Mouse (Mus musculus): ENCODE results near the gene Cmtm2a. TPM values are rescaled to one million over a fixed set of nuclear protein-coding genes. Genes with fewer than 3 reads are reported as not detected.

Gene Cmtm2a
- polyA plus RNA-seq (2015; fragmentation: Illumina TruSeq; extraction: RNeasy Lipid Tissue Mini Kit (QIAGEN cat#74804); ENCODE audit: insufficient read depth, low read depth, low replicate concordance): not detected

GRCm38 (mm10) chr8:104293081-104293480, at the start of gene Cmtm2a:
Gene Cmtm2a, minus strand, starts transcription at chr8:104293181.

GRCm38 (mm10) chr8:104339229-104339982, 46.4 kb upstream of the Cmtm2a start, which contains the start of gene Cmtm3:
Gene Cmtm3, plus strand, starts transcription at chr8:104339410.

GRCm38 (mm10) chr8:104321930-104322329, 28.9 kb upstream of the Cmtm2a start, which contains the start of gene Cmtm2b:
Gene Cmtm2b, plus strand, starts transcription at chr8:104322230.

GRCm38 (mm10) chr8:104321267-104321666, 28.3 kb upstream of the Cmtm2a start, which contains the start of gene Gm11020:
Gene Gm11020, plus strand, starts transcription at chr8:104321567.

GRCm38 (mm10) chr8:104309441-104310155, 16.6 kb upstream of the Cmtm2a start, which contains the start of the genes Gm45711 and Cmtm1:
Gene Gm45711, minus strand, starts transcription at chr8:104310081.
Gene Cmtm1, minus strand, starts transcription at chr8:104310145.

GRCm38 (mm10) chr8:104250439-104251367, 42.3 kb downstream of the Cmtm2a start, which contains the start of gene Cklf:
Gene Cklf, plus strand, starts transcription at chr8:104250861.

GRCm38 (mm10) chr8:104248276-104248675, 44.7 kb downstream of the Cmtm2a start, which contains the start of gene Tk2:
Gene Tk2, minus strand, starts transcription at chr8:104248558.

Other genes with a start within 250 kb of the Cmtm2a start
- gene Cdh5, start 191.6 kb downstream of the Cmtm2a start, polyA plus RNA-seq (2015; fragmentation: Illumina TruSeq; extraction: RNeasy Lipid Tissue Mini Kit (QIAGEN cat#74804); ENCODE audit: insufficient read depth, low read depth, low replicate concordance): 31.3 TPM
- not detected for gene Bean1, start 122.7 kb downstream of the Cmtm2a start, polyA plus RNA-seq (2015; fragmentation: Illumina TruSeq; extraction: RNeasy Lipid Tissue Mini Kit (QIAGEN cat#74804); ENCODE audit: insufficient read depth, low read depth, low replicate concordance)
- 14.6 TPM for gene Tk2, start 44.6 kb downstream of the Cmtm2a start, polyA plus RNA-seq (2015; fragmentation: Illumina TruSeq; extraction: RNeasy Lipid Tissue Mini Kit (QIAGEN cat#74804); ENCODE audit: insufficient read depth, low read depth, low replicate concordance)
- gene Cklf, start 42.3 kb downstream of the Cmtm2a start, polyA plus RNA-seq (2015; fragmentation: Illumina TruSeq; extraction: RNeasy Lipid Tissue Mini Kit (QIAGEN cat#74804); ENCODE audit: insufficient read depth, low read depth, low replicate concordance): 4.4 TPM
- not detected for gene Gm45711, start 16.9 kb upstream of the Cmtm2a start, polyA plus RNA-seq (2015; fragmentation: Illumina TruSeq; extraction: RNeasy Lipid Tissue Mini Kit (QIAGEN cat#74804); ENCODE audit: insufficient read depth, low read depth, low replicate concordance)
- not detected for gene Cmtm1, start 17.0 kb upstream of the Cmtm2a start, polyA plus RNA-seq (2015; fragmentation: Illumina TruSeq; extraction: RNeasy Lipid Tissue Mini Kit (QIAGEN cat#74804); ENCODE audit: insufficient read depth, low read depth, low replicate concordance)
- not detected for gene Gm11020, start 28.4 kb upstream of the Cmtm2a start, polyA plus RNA-seq (2015; fragmentation: Illumina TruSeq; extraction: RNeasy Lipid Tissue Mini Kit (QIAGEN cat#74804); ENCODE audit: insufficient read depth, low read depth, low replicate concordance)
- gene Cmtm2b, start 29.0 kb upstream of the Cmtm2a start, polyA plus RNA-seq (2015; fragmentation: Illumina TruSeq; extraction: RNeasy Lipid Tissue Mini Kit (QIAGEN cat#74804); ENCODE audit: insufficient read depth, low read depth, low replicate concordance): not detected
- 14.8 TPM for gene Cmtm3, start 46.2 kb upstream of the Cmtm2a start, polyA plus RNA-seq (2015; fragmentation: Illumina TruSeq; extraction: RNeasy Lipid Tissue Mini Kit (QIAGEN cat#74804); ENCODE audit: insufficient read depth, low read depth, low replicate concordance)
- 6.2 TPM for gene Cmtm4, start 102.6 kb upstream of the Cmtm2a start, polyA plus RNA-seq (2015; fragmentation: Illumina TruSeq; extraction: RNeasy Lipid Tissue Mini Kit (QIAGEN cat#74804); ENCODE audit: insufficient read depth, low read depth, low replicate concordance)
- gene Dync1li2, start 149.9 kb upstream of the Cmtm2a start, polyA plus RNA-seq (2015; fragmentation: Illumina TruSeq; extraction: RNeasy Lipid Tissue Mini Kit (QIAGEN cat#74804); ENCODE audit: insufficient read depth, low read depth, low replicate concordance): 10.5 TPM
- not detected for gene Terb1, start 216.7 kb upstream of the Cmtm2a start, polyA plus RNA-seq (2015; fragmentation: Illumina TruSeq; extraction: RNeasy Lipid Tissue Mini Kit (QIAGEN cat#74804); ENCODE audit: insufficient read depth, low read depth, low replicate concordance)
- gene Nae1, start 241.5 kb upstream of the Cmtm2a start, polyA plus RNA-seq (2015; fragmentation: Illumina TruSeq; extraction: RNeasy Lipid Tissue Mini Kit (QIAGEN cat#74804); ENCODE audit: insufficient read depth, low read depth, low replicate concordance): 17.6 TPM
- 2.7 TPM for gene Car7, start 241.5 kb upstream of the Cmtm2a start, polyA plus RNA-seq (2015; fragmentation: Illumina TruSeq; extraction: RNeasy Lipid Tissue Mini Kit (QIAGEN cat#74804); ENCODE audit: insufficient read depth, low read depth, low replicate concordance)